Mouse (Mus musculus) gastrocnemius, postnatal 14 days (tissue): ENCODE measurements around the gene Osbpl6. TPM values are rescaled to one million over a fixed set of nuclear protein-coding genes. Genes with fewer than 3 reads are reported as not detected.

Experiments
- DNase-seq: peaks from one replicate; pipeline ENCODE4 v3.0.0; 2021; ENCODE audit warnings: mixed read lengths
- intact Hi-C: fragments of 180-260 bp; cut with DNase I; formaldehyde crosslinking; loops from one replicate; pipeline ENCODE4 v1.15.1; 2025; ENCODE audit warnings: low total_unique reads
- total RNA-seq, 2 experiments: library from RNA; stranded (reverse); gene quantifications; 2 replicates each; pipeline ENCODE4 v1.2.3; 2021

Gene Osbpl6
- total RNA-seq, 2 experiments from 2014 or later = 16.1 to 20.3 TPM

DNA sequence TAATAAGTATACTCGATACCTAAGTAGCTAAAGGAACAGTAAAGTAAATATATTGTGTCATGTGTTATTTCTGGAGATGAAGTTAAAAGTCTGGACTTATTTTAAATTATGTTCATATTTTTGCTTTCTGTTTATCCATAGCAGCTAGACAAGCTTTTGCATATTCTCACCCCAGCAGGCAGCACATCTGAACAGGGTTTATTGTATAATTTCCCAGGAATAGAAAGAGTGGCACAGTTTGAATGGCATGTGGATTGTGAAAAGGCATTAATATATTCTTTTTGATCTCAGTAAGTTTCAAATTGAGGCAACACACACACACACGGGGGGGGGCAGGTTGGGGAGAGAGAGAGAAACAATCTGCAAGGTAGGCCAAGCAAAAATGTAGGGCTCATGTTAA lies 6.6 kb downstream of the Osbpl6 start:
- no peak for DNase-seq
- intact Hi-C loops = no loop called here

DNA sequence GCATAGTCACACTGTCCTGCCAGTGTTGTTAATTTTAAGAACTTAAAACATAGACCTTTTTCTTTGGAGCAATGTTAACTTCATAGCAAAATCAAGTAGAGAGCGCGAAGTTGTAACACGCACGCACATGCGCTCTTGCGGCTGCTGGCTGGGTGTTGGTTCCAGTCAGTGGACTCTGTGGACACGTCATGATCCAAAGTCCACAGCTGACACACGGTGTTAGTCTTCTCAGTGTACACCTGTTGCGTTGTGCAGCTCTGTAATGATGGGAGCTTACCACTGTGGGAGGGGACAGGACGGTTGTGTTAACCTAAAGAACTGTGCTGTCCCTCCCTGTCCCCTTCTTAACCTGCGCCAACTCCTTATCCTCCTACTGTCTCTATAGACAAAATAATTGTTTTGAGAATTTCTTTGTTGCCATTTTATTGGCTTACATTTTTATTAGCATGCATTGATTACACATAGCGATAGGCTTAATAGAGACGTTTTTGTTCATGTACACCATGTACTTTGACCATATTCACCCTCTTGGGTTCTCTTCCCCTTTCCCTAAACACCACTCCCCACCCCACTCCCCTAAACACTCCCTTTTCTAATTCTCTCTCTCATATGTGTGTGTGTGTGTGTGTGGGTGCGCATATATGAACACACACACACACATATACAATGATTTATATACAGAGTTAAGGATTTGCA lies 11.3 kb downstream of the Osbpl6 start:
- no peak for DNase-seq
- intact Hi-C loops = no loop called here

- no peak for DNase-seq
- intact Hi-C loops = no loop called here
Observed at GRCm38 (mm10) chr2:76418142-76418518, 11.8 kb downstream of the Osbpl6 start.

- intact Hi-C loops = no loop called here
- DNase-seq = no peak
Observed at GRCm38 (mm10) chr2:76421411-76421924, 15.2 kb downstream of the Osbpl6 start.

DNA sequence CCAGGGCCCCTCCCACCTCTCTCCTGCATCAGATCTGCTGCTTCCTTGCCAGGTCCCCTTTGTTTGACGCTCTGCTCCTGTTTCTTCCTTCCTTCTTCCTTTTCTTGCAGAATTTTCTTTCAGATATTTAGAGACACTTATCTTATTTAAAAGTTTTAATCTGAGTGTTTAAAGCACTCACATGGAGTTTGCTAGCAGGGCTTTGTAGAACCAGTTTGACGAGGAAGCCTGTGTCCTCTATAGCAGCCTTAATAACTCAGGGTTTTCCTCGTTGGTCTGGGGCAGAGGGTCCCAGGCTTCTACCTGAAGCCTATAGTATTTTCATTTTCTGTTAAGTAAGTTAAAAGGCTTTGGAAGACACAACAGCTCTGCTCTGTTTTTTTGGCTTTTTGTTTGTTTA lies 20.5 kb downstream of the Osbpl6 start:
- intact Hi-C loops = no loop called here
- no peak for DNase-seq

DNA sequence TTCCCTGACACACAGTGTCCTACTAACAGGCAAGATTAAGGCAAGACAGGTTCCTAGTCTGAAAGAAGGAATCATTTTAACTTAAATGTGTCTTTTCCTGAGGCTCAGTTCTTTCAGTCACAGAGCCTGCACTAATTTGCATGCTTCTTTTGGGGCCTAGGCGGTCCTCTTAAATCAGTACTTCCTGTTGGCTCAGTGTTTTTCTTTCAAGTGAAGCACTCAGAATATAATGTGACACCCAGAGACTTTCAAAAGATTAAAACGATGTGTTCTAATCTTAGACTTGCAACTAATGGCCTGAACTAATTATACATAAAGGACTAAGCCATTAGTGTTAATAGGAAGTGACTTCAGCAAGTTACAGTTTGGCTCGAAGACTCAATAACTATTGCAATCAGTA lies 23.0 kb downstream of the Osbpl6 start:
- intact Hi-C loops = no loop called here
- no peak for DNase-seq

DNA sequence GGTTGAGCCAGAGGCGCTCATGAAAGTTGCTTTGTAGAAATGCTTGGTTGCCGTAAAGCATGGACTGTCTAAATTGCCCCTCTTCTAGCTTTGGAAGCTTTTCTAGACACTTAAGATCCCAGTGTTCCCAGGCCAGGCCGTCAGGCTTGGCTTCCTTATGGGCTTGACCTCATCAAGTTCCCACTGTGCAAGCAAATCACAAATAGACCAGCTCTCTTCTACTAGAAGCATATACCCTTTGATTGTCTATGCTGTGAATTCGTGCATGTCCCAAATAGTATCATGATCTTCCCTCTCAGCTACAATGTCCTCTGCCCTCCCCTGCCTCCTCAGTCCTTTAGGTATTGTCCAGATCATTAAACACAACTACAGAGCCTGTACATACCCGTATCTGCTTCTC lies 23.5 kb downstream of the Osbpl6 start:
- DNase-seq = no peak
- intact Hi-C loops = no loop called here

DNA sequence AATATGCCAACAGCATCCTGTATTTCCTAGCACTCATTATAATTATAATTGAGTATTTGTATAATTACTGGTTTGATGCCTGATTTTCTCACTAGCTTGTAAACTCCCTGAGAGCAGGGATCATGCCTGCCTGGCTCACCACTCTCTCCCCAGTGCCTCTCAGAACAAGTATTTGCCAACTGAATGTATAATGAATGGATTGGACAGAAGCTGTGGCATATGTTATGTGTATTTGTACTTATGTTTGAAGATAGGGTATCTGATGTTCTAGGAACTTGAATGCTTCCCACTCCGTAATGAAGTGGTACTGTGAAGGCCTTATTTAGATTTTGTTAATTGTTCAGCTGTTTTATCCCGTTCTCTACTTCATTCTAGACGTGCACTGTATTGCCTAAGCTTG lies 24.2 kb downstream of the Osbpl6 start:
- intact Hi-C loops = no loop called here
- no peak for DNase-seq

DNA sequence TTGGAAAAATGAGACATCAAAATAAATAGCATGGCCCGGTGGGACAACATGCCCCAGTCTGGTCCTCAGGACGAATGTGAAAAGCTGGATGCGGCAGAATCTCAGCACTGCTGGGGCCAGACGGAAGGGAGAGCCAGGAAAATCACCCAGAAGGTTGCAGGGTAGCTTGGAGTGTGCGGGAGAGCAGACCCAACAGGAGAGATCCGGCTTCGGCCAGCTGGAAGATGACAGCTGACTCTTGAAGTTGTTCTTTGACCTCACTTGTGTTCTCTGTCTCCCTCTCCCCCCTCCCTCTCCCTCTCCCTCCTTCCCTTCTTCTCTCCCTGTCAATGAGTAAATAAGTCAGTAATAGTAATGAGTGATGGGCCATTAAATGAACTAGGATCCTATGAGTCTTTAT lies 27.9 kb downstream of the Osbpl6 start:
- intact Hi-C loops = no loop called here
- DNase-seq = no peak

- intact Hi-C loops = no loop called here
- no peak for DNase-seq
Observed at GRCm38 (mm10) chr2:76435667-76436239, 29.4 kb downstream of the Osbpl6 start.

GRCm38 (mm10) chr2:76437372-76437771 lies 31.1 kb downstream of the Osbpl6 start:
- intact Hi-C loops = no loop called here
- no peak for DNase-seq

- DNase-seq = no peak
- intact Hi-C loops = no loop called here
Observed at GRCm38 (mm10) chr2:76439540-76439939, 33.2 kb downstream of the Osbpl6 start.

DNA sequence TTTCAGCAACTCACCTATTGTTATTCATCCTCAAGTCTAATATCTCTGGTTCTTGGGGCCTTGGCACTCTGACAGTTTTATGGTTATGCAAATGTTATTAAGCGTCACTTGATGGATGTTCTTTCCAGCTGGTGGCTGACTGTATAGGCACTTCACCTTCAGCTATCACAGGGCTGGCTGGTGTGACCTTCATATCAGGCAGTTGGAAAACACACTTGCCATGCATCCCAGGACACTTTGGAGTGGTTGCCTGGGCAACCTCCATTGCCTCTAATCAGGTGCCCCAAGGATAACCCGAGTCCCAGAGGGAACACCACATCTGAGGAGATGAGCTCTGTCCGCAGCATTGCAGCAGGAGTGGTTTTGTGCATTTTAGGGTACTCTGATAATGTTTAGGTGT lies 35.8 kb downstream of the Osbpl6 start:
- intact Hi-C loops = no loop called here
- DNase-seq = no peak

DNA sequence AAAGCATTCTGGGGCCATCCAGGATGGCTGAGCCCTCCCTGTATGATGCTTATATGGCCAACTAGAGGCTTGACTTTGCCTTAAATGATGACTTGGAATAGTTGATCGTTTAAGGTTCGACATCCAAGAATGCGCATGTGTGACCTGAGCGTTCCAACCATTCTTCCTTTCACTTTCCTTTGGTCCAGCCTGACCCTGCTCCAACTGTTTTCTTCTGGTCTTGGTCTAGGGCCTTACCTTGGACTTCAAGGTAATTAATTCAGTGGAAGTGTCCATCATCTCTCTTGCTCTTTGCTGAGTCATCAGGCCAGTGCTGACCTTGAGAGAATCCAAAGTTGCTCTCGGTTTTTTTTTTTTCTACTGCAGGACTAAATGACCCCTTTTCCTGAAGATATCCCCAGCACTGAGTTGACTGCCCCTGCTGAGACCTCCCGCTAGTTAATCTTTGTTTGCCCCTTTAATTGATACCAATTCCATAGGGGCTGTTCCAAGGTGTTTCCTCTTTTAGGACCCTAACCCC lies 43.6 kb downstream of the Osbpl6 start:
- intact Hi-C loops = no loop called here
- no peak for DNase-seq

DNA sequence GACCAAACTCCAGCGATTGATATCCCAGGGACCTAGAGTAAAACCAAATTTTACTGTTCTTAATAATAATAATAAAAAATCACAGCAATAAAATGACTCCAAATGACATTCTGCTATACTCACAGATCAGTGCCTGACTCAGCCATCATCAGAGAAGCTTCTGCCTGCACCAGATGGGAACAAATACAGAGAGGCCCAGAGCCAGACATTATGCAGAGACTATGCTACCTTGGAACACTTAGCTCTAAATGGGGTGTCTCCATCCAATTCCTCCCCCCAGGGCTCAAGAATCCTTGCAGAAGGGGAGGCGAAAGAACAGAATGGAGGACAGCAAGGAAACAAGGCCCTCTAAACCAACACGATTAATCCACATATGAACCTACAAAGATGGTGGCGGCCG lies 60.4 kb downstream of the Osbpl6 start:
- no peak for DNase-seq
- intact Hi-C loops = no loop called here

GRCm38 (mm10) chr2:76468204-76468603 lies 61.9 kb downstream of the Osbpl6 start:
- intact Hi-C loops = no loop called here
- DNase-seq = peak; percentile 69

- no peak for DNase-seq
- intact Hi-C loops = no loop called here
Observed at GRCm38 (mm10) chr2:76469091-76469750, 62.9 kb downstream of the Osbpl6 start.

GRCm38 (mm10) chr2:76469751-76470099 lies 63.4 kb downstream of the Osbpl6 start:
- intact Hi-C loops = no loop called here
- no peak for DNase-seq

- no peak for DNase-seq
- intact Hi-C loops = no loop called here
Observed at GRCm38 (mm10) chr2:76470391-76470790, 64.1 kb downstream of the Osbpl6 start.

DNA sequence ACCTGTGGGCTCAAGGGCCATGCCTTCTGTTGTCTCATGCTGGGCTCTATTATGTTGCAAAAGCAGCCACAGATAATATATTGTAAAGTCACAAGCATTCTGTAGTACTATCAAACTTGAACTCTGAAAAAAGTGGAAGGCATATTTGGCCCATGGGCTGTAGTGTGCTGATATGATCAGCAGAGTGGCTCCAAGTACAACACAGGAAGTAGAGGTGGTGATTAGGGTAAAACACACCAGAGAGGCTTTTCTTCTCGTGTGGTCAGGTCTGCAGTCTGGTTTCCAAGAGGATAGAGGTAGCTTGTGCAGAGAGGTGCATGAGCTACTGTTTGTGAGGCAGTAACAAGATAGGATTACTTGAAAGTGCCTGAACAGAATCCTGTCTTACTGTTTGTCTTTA lies 69.5 kb downstream of the Osbpl6 start:
- intact Hi-C loops = no loop called here
- no peak for DNase-seq

GRCm38 (mm10) chr2:76488764-76489163 lies 82.5 kb downstream of the Osbpl6 start:
- intact Hi-C loops = no loop called here
- no peak for DNase-seq
